Comparison of ENCODE assay signal across 17 mouse cellular contexts in the genomic region with DNA sequence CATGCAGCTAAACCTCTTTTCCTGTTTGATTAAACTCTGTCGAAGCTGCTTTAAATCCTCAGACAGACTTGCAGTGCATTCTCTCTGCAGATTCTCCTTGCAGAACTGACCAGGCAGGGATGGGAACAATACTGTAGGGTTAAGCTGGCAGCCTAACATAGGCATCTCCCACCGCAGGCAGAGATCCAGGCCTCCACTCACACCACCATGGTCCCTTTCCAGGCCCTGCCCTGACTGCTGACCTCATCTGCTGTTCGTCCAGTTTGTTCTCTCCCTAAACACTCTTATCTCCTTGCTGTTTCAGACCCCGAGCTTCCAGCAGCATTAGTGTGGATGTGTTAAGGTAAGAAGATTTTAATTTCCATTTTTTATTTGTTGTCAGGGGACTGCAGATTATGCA.
A peak's percentile ranks its signal among the peaks of the same experiment; 100 is the strongest.
DNase-seq lines count a peak whose midpoint lies in the region; ATAC-seq and TF ChIP-seq lines count a peak whose summit lies in the region.
"Had no signal": no experiment of that assay in that cellular context is flagged by ENCODE, and none has a peak within 500 bp of the region (broad histone marks: within the 10 kb centered on the region; RNA-seq: fewer than 3 reads in every experiment).

No protein-coding gene starts in this region.

- TF ChIP-seq EP300 in heart, postnatal 0 days (IDR thresholded peaks at IDR 0.05; ENCODE audit: low read depth), result no peak
- no peak for TF ChIP-seq EP300 in heart, adult 2 months (IDR thresholded peaks at IDR 0.05; ENCODE audit: insufficient read depth, low read depth, low read length)

- no peak overlapping the region for H3K9ac ChIP-seq in heart, postnatal 0 days (replicated peaks; ENCODE audit: low read depth, low read length)
- no peak overlapping the region for H3K9ac ChIP-seq in heart, adult 2 months (ENCODE audit: low read depth, low read length)
- H3K9ac ChIP-seq in midbrain, embryonic 15.5 days, result no peak overlapping the region
- no peak overlapping the region for H3K9ac ChIP-seq in midbrain, postnatal 0 days (replicated peaks; ENCODE audit: low read length, poor library complexity, severe bottlenecking)
- H3K9ac ChIP-seq in neural tube, embryonic 15.5 days (replicated peaks), result no peak overlapping the region
- H3K9ac ChIP-seq: embryonic facial prominence, embryonic 12.5 days; forebrain, embryonic 15.5 days; heart, embryonic 15.5 days had no signal

- H3K27ac ChIP-seq in heart, postnatal 0 days (ENCODE audit: low read depth), result no peak overlapping the region
- no peak overlapping the region for H3K27ac ChIP-seq in heart, adult 2 months
- no peak overlapping the region for H3K27ac ChIP-seq in midbrain, embryonic 15.5 days
- no peak overlapping the region for H3K27ac ChIP-seq in midbrain, postnatal 0 days (ENCODE audit: low read depth, low read length)
- 0 out of 2 replicates have a peak overlapping the region, but pooled peaks have one; percentile 9 for H3K27ac ChIP-seq in neural tube, embryonic 15.5 days (replicated peaks)
- H3K27ac ChIP-seq: embryonic facial prominence, embryonic 12.5 days; forebrain, embryonic 15.5 days; heart, embryonic 10.5 days; heart, embryonic 15.5 days; hindbrain, postnatal 0 days had no signal

- peak; percentile 8 to 10 for DNase-seq in cerebellum, postnatal 14 days
- no peak for DNase-seq in cerebellum, postnatal 4 days (ENCODE audit: low spot score in 2 of 2)
- no peak for DNase-seq in heart, postnatal 0 days (ENCODE audit: low spot score)
- DNase-seq in heart, adult 2 months, result no peak
- no peak for DNase-seq in midbrain, postnatal 0 days (ENCODE audit: low spot score)
- no peak for DNase-seq in layer of hippocampus, postnatal 10 days (ENCODE audit: low spot score in 2 of 2)
- DNase-seq: adrenal gland, postnatal 10 days; cerebellum, adult 11-12 months; cerebellum, adult 9-10 months; heart, postnatal 36 days had no signal

- H3K27me3 ChIP-seq in heart, postnatal 0 days (ENCODE audit: control insufficient read depth, insufficient read depth, low read length), result no peaks in the 10 kb centered on the region
- H3K27me3 ChIP-seq in heart, adult 2 months (ENCODE audit: control insufficient read depth, insufficient read depth, low read length), result no peaks in the 10 kb centered on the region
- H3K27me3 ChIP-seq in midbrain, embryonic 15.5 days (replicated peaks), result no peaks in the 10 kb centered on the region
- H3K27me3 ChIP-seq in midbrain, postnatal 0 days (ENCODE audit: insufficient read depth, low read length), result no peaks in the 10 kb centered on the region
- H3K27me3 ChIP-seq in neural tube, embryonic 15.5 days (replicated peaks), result no peaks in the 10 kb centered on the region
- H3K27me3 ChIP-seq: embryonic facial prominence, embryonic 12.5 days; forebrain, embryonic 15.5 days; heart, embryonic 15.5 days had no signal

- peaks cover 9% of the 10 kb centered on the region for H3K36me3 ChIP-seq in heart, postnatal 0 days (replicated peaks; ENCODE audit: control insufficient read depth, insufficient read depth, low read length)
- H3K36me3 ChIP-seq in heart, adult 2 months (ENCODE audit: control insufficient read depth, insufficient read depth, low read length), result no peaks in the 10 kb centered on the region
- no peaks in the 10 kb centered on the region for H3K36me3 ChIP-seq in midbrain, embryonic 15.5 days (replicated peaks)
- H3K36me3 ChIP-seq in midbrain, postnatal 0 days (ENCODE audit: insufficient read depth, low read length), result no peaks in the 10 kb centered on the region
- H3K36me3 ChIP-seq in neural tube, embryonic 15.5 days, result no peaks in the 10 kb centered on the region
- H3K36me3 ChIP-seq: embryonic facial prominence, embryonic 12.5 days; forebrain, embryonic 15.5 days had no signal

- intact Hi-C loops in heart, adult 2 months (cut with DNase I), result no loop called here

- H3K4me2 ChIP-seq in heart, postnatal 0 days (ENCODE audit: low read depth, low read length), result no peak overlapping the region
- no peak overlapping the region for H3K4me2 ChIP-seq in midbrain, embryonic 15.5 days
- H3K4me2 ChIP-seq in midbrain, postnatal 0 days (ENCODE audit: low read depth, low read length, poor library complexity, severe bottlenecking), result no peak overlapping the region
- no peak overlapping the region for H3K4me2 ChIP-seq in neural tube, embryonic 15.5 days
- H3K4me2 ChIP-seq: embryonic facial prominence, embryonic 12.5 days; forebrain, embryonic 15.5 days; heart, embryonic 15.5 days had no signal

- no peak for TF ChIP-seq POLR2A in heart, adult 2 months (IDR thresholded peaks at IDR 0.05; ENCODE audit: insufficient read depth, low read depth, low read length)

- H3K4me3 ChIP-seq in heart, postnatal 0 days (ENCODE audit: low read depth, low read length), result no peak overlapping the region
- H3K4me3 ChIP-seq in heart, adult 2 months, result no peak overlapping the region
- no peak overlapping the region for H3K4me3 ChIP-seq in midbrain, embryonic 15.5 days
- H3K4me3 ChIP-seq in midbrain, postnatal 0 days (ENCODE audit: low read depth, low read length), result no peak overlapping the region
- no peak overlapping the region for H3K4me3 ChIP-seq in neural tube, embryonic 15.5 days (replicated peaks)
- H3K4me3 ChIP-seq: embryonic facial prominence, embryonic 12.5 days; forebrain, embryonic 15.5 days; heart, embryonic 10.5 days; heart, embryonic 15.5 days had no signal

- H3K79me2 ChIP-seq in heart, adult 2 months (replicated peaks; ENCODE audit: control insufficient read depth, insufficient read depth, low read length), result no peaks in the 10 kb centered on the region

- no peak for TF ChIP-seq CTCF in heart, postnatal 0 days (IDR thresholded peaks at IDR 0.05; ENCODE audit: low read depth)
- TF ChIP-seq CTCF in heart, adult 2 months (IDR thresholded peaks at IDR 0.05), result no peak
- no peak for TF ChIP-seq CTCF in midbrain, postnatal 0 days (IDR thresholded peaks at IDR 0.05)

- 28% methylated on average over 4 of the region's 4 CpGs for WGBS in heart, postnatal 0 days
- WGBS in heart, adult 2 months, result 32% methylated on average over 4 of the region's 4 CpGs
- 32% methylated on average over 4 of the region's 4 CpGs for WGBS in midbrain, embryonic 15.5 days
- 33% methylated on average over 4 of the region's 4 CpGs for WGBS in midbrain, postnatal 0 days
- WGBS in neural tube, embryonic 15.5 days, result 57% methylated on average over 4 of the region's 4 CpGs

- H3K9me3 ChIP-seq in heart, postnatal 0 days (replicated peaks; ENCODE audit: control insufficient read depth, low read length), result no peaks in the 10 kb centered on the region
- no peaks in the 10 kb centered on the region for H3K9me3 ChIP-seq in midbrain, embryonic 15.5 days
- no peaks in the 10 kb centered on the region for H3K9me3 ChIP-seq in midbrain, postnatal 0 days (ENCODE audit: low read length)
- no peaks in the 10 kb centered on the region for H3K9me3 ChIP-seq in neural tube, embryonic 15.5 days (replicated peaks)
- H3K9me3 ChIP-seq: embryonic facial prominence, embryonic 12.5 days; forebrain, embryonic 15.5 days; heart, embryonic 10.5 days; heart, embryonic 15.5 days had no signal

- no peaks in the 10 kb centered on the region for H3K4me1 ChIP-seq in heart, postnatal 0 days (ENCODE audit: control insufficient read depth, insufficient read depth)
- no peaks in the 10 kb centered on the region for H3K4me1 ChIP-seq in heart, adult 2 months (ENCODE audit: control insufficient read depth, insufficient read depth, low read length)
- H3K4me1 ChIP-seq in midbrain, embryonic 15.5 days, result no peaks in the 10 kb centered on the region; the same call in 1 of the 2 replicates
- 0 out of 2 replicates have a peak, but pooled peaks cover 4% of the 10 kb centered on the region for H3K4me1 ChIP-seq in midbrain, postnatal 0 days (ENCODE audit: insufficient read depth, low read length)
- peaks cover 22% of the 10 kb centered on the region for H3K4me1 ChIP-seq in neural tube, embryonic 15.5 days
- H3K4me1 ChIP-seq: embryonic facial prominence, embryonic 12.5 days; forebrain, embryonic 15.5 days had no signal

- ATAC-seq in heart, postnatal 0 days (ENCODE audit: insufficient read depth, low read depth), result 0 out of 2 replicates have a peak, but pooled peaks have one; percentile 24
- peak; percentile 65; the same call in 1 of the 2 replicates for ATAC-seq in midbrain, embryonic 15.5 days (replicated peaks)
- ATAC-seq in midbrain, postnatal 0 days (ENCODE audit: low FRiP score), result no peak
- no peak for ATAC-seq in neural tube, embryonic 15.5 days (ENCODE audit: low FRiP score)
- ATAC-seq: forebrain, embryonic 15.5 days; hindbrain, postnatal 0 days had no signal

Comparison
In these comparisons a context has a peak if more than half of its experiments do, and no peak if none do; other contexts are left out.
1. DNase-seq: peak in cerebellum, postnatal 14 days (2 of 2); none in cerebellum, postnatal 4 days (0 of 2), heart, postnatal 0 days (single experiment), heart, adult 2 months (0 of 2), midbrain, postnatal 0 days (single experiment) and layer of hippocampus, postnatal 10 days (0 of 2).
2. ATAC-seq: peak in heart, postnatal 0 days (single experiment) and midbrain, embryonic 15.5 days (single experiment); none in midbrain, postnatal 0 days (single experiment) and neural tube, embryonic 15.5 days (single experiment).